Mouse (Mus musculus) heart, adult 2 months (tissue): ENCODE results near the gene Rps6ka2. TPM values are rescaled to one million over a fixed set of nuclear protein-coding genes. Genes with fewer than 3 reads are reported as not detected.

Experiments
- DNase-seq, 2 experiments: peaks; one replicate each; pipeline ENCODE4 v3.0.0; 2021
- H3K27ac ChIP-seq: fragments of 200-600 bp; 2 replicates; pipeline ENCODE4 v1.8.1; 2022
- H3K27me3 ChIP-seq: fragments of 200-500 bp; 2 replicates; pipeline ENCODE4 v1.6.1; 2012; ENCODE audit warnings: mild to moderate bottlenecking, low read length, inconsistent platforms, mixed read lengths; ENCODE audit not compliant: control insufficient read depth, insufficient read depth
- H3K36me3 ChIP-seq: fragments of 200-500 bp; 2 replicates; pipeline ENCODE4 v1.6.1; 2012; ENCODE audit warnings: low read length, inconsistent platforms; ENCODE audit not compliant: control insufficient read depth, insufficient read depth
- H3K4me1 ChIP-seq: fragments of 200-500 bp; 2 replicates; pipeline ENCODE4 v1.6.1; 2011; ENCODE audit warnings: low read length; ENCODE audit not compliant: control insufficient read depth, insufficient read depth
- H3K4me3 ChIP-seq: fragments of 200-600 bp; 2 replicates; pipeline ENCODE4 v1.8.1; 2022
- H3K79me2 ChIP-seq: fragments of 200-500 bp; replicated peaks from 2 replicates; pipeline ENCODE4 v1.6.1; 2012; ENCODE audit warnings: mild to moderate bottlenecking, inconsistent platforms, low read length, moderate library complexity, mixed read lengths; ENCODE audit not compliant: control insufficient read depth, insufficient read depth
- H3K9ac ChIP-seq: fragments of 200-500 bp; 2 replicates; pipeline ENCODE4 v1.6.1; 2012; ENCODE audit warnings: low read depth, mild to moderate bottlenecking, control low read depth, inconsistent platforms, low read length, mixed read lengths
- CTCF ChIP-seq: fragments of 200-600 bp; IDR thresholded peaks from 2 replicates; pipeline ENCODE4 v1.8.1; 2022; ENCODE audit warnings: antibody characterized with exemption, mild to moderate bottlenecking, moderate library complexity
- EP300 ChIP-seq: fragments of 200-500 bp; IDR thresholded peaks from 2 replicates; pipeline ENCODE4 v1.6.1; 2011; ENCODE audit warnings: low read depth, low read length, control low read depth; ENCODE audit not compliant: insufficient read depth
- POLR2A ChIP-seq: fragments of 200-500 bp; IDR thresholded peaks from 2 replicates; pipeline ENCODE4 v1.6.1; 2011; ENCODE audit warnings: mild to moderate bottlenecking, low read depth, low read length, control low read depth; ENCODE audit not compliant: insufficient read depth
- WGBS: fragments of 180-500 bp; shearing (Covaris S2); methylation state at CpG from one replicate; pipeline ENCODE4 v1.1.7; 2018; 5-methylcytosine and 5-hydroxymethylcytosine counted together
- intact Hi-C: fragments of 180-260 bp; cut with DNase I; formaldehyde crosslinking; loops from one replicate; pipeline ENCODE4 v1.15.1; 2025
- polyA plus RNA-seq: library from polyadenylated mRNA; depleted of rRNA; stranded (reverse); fragments of >200 nt; gene quantifications from 2 replicates; pipeline ENCODE4 v1.2.3, GENCODE M21; 2012
- total RNA-seq, 2 experiments: library from RNA; stranded (reverse); gene quantifications; 2 replicates each; pipeline ENCODE4 v1.2.3; 2021

The Rps6ka2 gene
- total and polyA plus RNA-seq, 3 experiments: 26.4 to 33.7 (median 33.6) TPM

- intact Hi-C loops: no loop called here
- Histone ChIP-seq H3K9ac (no peak overlapping the region), H3K4me1 (peaks cover 2% of the 10 kb centered on the region; the same call in 1 of the 2 replicates), H3K27ac (peak overlapping the region; percentile 88), H3K4me3 (peak overlapping the region; percentile 18; the same call in 1 of the 2 replicates), H3K36me3 (no peaks in the 10 kb centered on the region), H3K79me2 (no peaks in the 10 kb centered on the region), H3K27me3 (no peaks in the 10 kb centered on the region)
- no peak for TF ChIP-seq CTCF
- peak; percentile 25 for TF ChIP-seq POLR2A
- TF ChIP-seq EP300: 0 out of 2 replicates have a peak, but pooled peaks have one; percentile 9
- DNase-seq: peak in 1 of 2 experiments; percentile 53
- WGBS: 71% methylated on average over 21 of the region's 21 CpGs
Observed at GRCm38 (mm10) chr17:7138186-7138925, 31.6 kb upstream of the Rps6ka2 start.

GRCm38 (mm10) chr17:7140399-7141174 is 29.3 kb upstream of the Rps6ka2 start:
- Histone ChIP-seq H3K27ac (no peak overlapping the region), H3K36me3 (no peaks in the 10 kb centered on the region), H3K79me2 (no peaks in the 10 kb centered on the region), H3K4me3 (no peak overlapping the region), H3K27me3 (no peaks in the 10 kb centered on the region), H3K9ac (no peak overlapping the region), H3K4me1 (peaks cover 5% of the 10 kb centered on the region)
- DNase-seq: no peak
- 90% methylated on average over 10 of the region's 10 CpGs for WGBS
- intact Hi-C loops: no loop called here
- TF ChIP-seq CTCF: no peak
- TF ChIP-seq POLR2A: no peak
- TF ChIP-seq EP300: no peak

- H3K36me3 ChIP-seq: no peaks in the 10 kb centered on the region
- H3K27ac ChIP-seq: no peak overlapping the region
- 68% methylated on average over 4 of the region's 4 CpGs for WGBS
- H3K9ac ChIP-seq: no peak overlapping the region
- no peaks in the 10 kb centered on the region for H3K27me3 ChIP-seq
- no peaks in the 10 kb centered on the region for H3K79me2 ChIP-seq
- no peak overlapping the region for H3K4me3 ChIP-seq
- intact Hi-C loops: no loop called here
- DNase-seq: no peak
- H3K4me1 ChIP-seq: peaks cover 7% of the 10 kb centered on the region
- TF ChIP-seq POLR2A: no peak
- no peak for TF ChIP-seq EP300
- peak; percentile 41 for TF ChIP-seq CTCF
Observed at GRCm38 (mm10) chr17:7142367-7142766, 27.5 kb upstream of the Rps6ka2 start.

GRCm38 (mm10) chr17:7143885-7144518 is 25.9 kb upstream of the Rps6ka2 start:
- no peak overlapping the region for H3K9ac ChIP-seq
- 31% methylated on average over 7 of the region's 7 CpGs for WGBS
- H3K36me3 ChIP-seq: no peaks in the 10 kb centered on the region
- H3K4me1 ChIP-seq: peaks cover 6% of the 10 kb centered on the region
- no peak for TF ChIP-seq CTCF
- no peak for TF ChIP-seq EP300
- TF ChIP-seq POLR2A: no peak
- no peaks in the 10 kb centered on the region for H3K27me3 ChIP-seq
- no peak overlapping the region for H3K4me3 ChIP-seq
- H3K79me2 ChIP-seq: no peaks in the 10 kb centered on the region
- intact Hi-C loops: no loop called here
- peak in 1 of 2 experiments; percentile 39 for DNase-seq
- no peak overlapping the region for H3K27ac ChIP-seq

GRCm38 (mm10) chr17:7145373-7146058 is 24.4 kb upstream of the Rps6ka2 start:
- Histone ChIP-seq H3K4me3 (no peak overlapping the region), H3K9ac (no peak overlapping the region), H3K79me2 (no peaks in the 10 kb centered on the region), H3K36me3 (no peaks in the 10 kb centered on the region), H3K4me1 (peaks cover 6% of the 10 kb centered on the region), H3K27ac (no peak overlapping the region), H3K27me3 (no peaks in the 10 kb centered on the region)
- WGBS: 22% methylated on average over 9 of the region's 9 CpGs
- no peak for DNase-seq
- intact Hi-C loops: no loop called here
- TF ChIP-seq CTCF (peak; percentile 28), EP300 (no peak)
